Mouse (Mus musculus) embryonic facial prominence, embryonic 14.5 days (tissue): ENCODE measurements at regions not wholly inside any gene's neighbourhood (a gene's known extent, or its start where the extent isn't known, plus 50 kb on each side); places are given as distances from the start of the nearest gene placed in this dataset.

ENCODE experiments used
- ATAC-seq: fragments of 200-750 bp; cut with Nextera tagmentation; 2 replicates; pipeline ENCODE4 v1.8.0; 2017; ENCODE audit warnings: low read depth, moderate number of reproducible peaks, moderate TSS enrichment
- DNase-seq: peaks from one replicate; pipeline ENCODE4 v3.0.0-alpha.2; 2015; ENCODE audit warnings: low spot score
- H3K27ac ChIP-seq: fragments of 300-500 bp; sonication (generic); replicated peaks from 2 replicates; pipeline ENCODE4 v1.5.1; 2014; ENCODE audit warnings: low read depth, mild to moderate bottlenecking, low read length, moderate library complexity
- H3K27me3 ChIP-seq: fragments of 300-500 bp; sonication (generic); replicated peaks from 2 replicates; pipeline ENCODE4 v1.6.1; 2014; ENCODE audit warnings: low read length; ENCODE audit not compliant: control insufficient read depth, insufficient read depth
- H3K36me3 ChIP-seq: fragments of 300-500 bp; sonication (generic); 2 replicates; pipeline ENCODE4 v1.6.1; 2014; ENCODE audit warnings: low read length, mixed read lengths; ENCODE audit not compliant: control insufficient read depth, insufficient read depth
- H3K4me1 ChIP-seq: fragments of 300-500 bp; sonication (generic); 2 replicates; pipeline ENCODE4 v1.6.1; 2014; ENCODE audit warnings: antibody characterized with exemption, low read length; ENCODE audit not compliant: control insufficient read depth, insufficient read depth
- H3K4me2 ChIP-seq: fragments of 300-500 bp; sonication (generic); 2 replicates; pipeline ENCODE4 v1.6.1; 2014; ENCODE audit warnings: low read depth, mild to moderate bottlenecking, low read length, moderate library complexity, mixed read lengths
- H3K4me3 ChIP-seq: fragments of 300-500 bp; sonication (generic); 2 replicates; pipeline ENCODE4 v1.5.1; 2014; ENCODE audit warnings: low read depth, mild to moderate bottlenecking, low read length
- H3K9ac ChIP-seq: fragments of 300-500 bp; sonication (generic); 2 replicates; pipeline ENCODE4 v1.6.1; 2014; ENCODE audit warnings: low read depth, mild to moderate bottlenecking, low read length, moderate library complexity, mixed read lengths
- H3K9me3 ChIP-seq: fragments of 300-500 bp; sonication (generic); 2 replicates; pipeline ENCODE4 v1.6.1; 2016; ENCODE audit warnings: low read length; ENCODE audit not compliant: control insufficient read depth
- WGBS: fragments of 180-500 bp; shearing (Covaris S2); extraction: QIAGEN DNeasy Blood & Tissue Kit; methylation state at CpG from one replicate; pipeline ENCODE4 v1.1.7; 2014; 5-methylcytosine and 5-hydroxymethylcytosine counted together

DNA sequence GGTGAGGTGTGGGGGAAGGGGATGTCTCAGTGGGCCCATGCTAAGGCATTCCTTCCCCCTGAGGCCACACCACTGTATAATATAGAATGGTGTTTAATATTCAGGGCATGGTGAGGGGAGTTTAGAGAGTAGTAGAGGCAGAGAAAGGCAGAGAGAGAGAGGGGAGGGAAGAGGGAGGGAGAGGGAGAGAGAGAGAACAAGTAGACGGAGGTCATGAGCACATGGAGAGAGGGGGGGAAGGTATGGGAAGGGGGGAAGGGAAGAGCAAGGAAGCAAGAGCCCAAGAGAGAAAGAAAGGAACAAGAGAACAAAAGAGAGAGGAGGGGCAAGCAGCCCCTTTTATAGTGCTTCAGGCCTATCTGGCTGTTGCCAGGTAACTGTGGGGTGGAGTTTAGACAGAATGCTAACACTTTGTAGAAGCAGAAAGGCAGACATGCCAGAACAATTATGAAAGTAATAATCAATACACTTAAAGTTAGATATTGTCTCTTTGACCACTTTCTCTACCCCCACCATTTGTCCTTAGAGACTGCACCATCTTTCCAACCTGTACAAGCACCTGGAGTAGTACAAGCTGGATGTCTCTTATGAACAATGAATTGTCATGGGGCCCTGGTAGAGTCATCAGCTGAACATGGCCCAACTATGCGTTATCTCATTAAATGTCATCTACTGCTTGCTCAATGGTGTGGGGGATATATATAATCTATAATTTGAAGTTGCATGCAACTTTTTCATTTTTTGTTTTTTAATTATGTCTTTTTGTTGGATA is 422.6 kb downstream of the Nbas start:
- ATAC-seq: no peak
- H3K27me3 ChIP-seq: no peaks in the 10 kb centered on the region
- no peak overlapping the region for H3K4me2 ChIP-seq
- H3K9ac ChIP-seq: no peak overlapping the region
- no peak for DNase-seq
- no peak overlapping the region for H3K4me3 ChIP-seq
- 73% methylated on average over 2 of the region's 2 CpGs for WGBS
- no peaks in the 10 kb centered on the region for H3K4me1 ChIP-seq
- H3K27ac ChIP-seq: no peak overlapping the region
- H3K9me3 ChIP-seq: no peaks in the 10 kb centered on the region
- H3K36me3 ChIP-seq: no peaks in the 10 kb centered on the region

DNA sequence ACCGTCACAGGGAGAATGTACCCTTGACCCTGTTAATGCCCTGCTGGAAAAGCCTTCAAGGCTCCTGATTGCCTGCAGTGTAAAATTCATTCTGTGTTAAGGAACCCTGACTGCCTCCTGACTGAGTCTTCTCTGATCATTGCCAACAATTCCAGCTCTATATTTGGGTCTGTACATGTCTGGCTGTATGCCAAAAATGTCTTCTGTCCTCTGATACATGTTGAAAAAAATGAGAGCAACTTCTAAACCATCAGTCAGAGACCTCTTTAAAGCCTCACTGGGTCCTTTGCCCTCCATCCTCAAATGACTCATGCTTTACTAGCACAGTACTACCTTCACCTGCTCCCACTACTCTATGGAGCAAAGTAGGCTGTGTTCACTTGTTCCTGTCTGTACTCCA is 408.3 kb downstream of the Nbas start:
- DNase-seq (no peak), ATAC-seq (no peak)
- Histone ChIP-seq H3K9ac (no peak overlapping the region), H3K9me3 (no peaks in the 10 kb centered on the region), H3K27me3 (no peaks in the 10 kb centered on the region), H3K27ac (no peak overlapping the region), H3K4me2 (no peak overlapping the region), H3K4me1 (no peaks in the 10 kb centered on the region), H3K4me3 (no peak overlapping the region), H3K36me3 (no peaks in the 10 kb centered on the region)
- WGBS: 50% methylated on average over 1 of the region's 1 CpGs

- no peak overlapping the region for H3K4me3 ChIP-seq
- no peak overlapping the region for H3K27ac ChIP-seq
- no peaks in the 10 kb centered on the region for H3K4me1 ChIP-seq
- no peaks in the 10 kb centered on the region for H3K9me3 ChIP-seq
- ATAC-seq (no peak), DNase-seq (no peak)
- no peak overlapping the region for H3K4me2 ChIP-seq
- H3K36me3 ChIP-seq: no peaks in the 10 kb centered on the region
- no peaks in the 10 kb centered on the region for H3K27me3 ChIP-seq
- no peak overlapping the region for H3K9ac ChIP-seq
Measured at GRCm38 (mm10) chr12:13669453-13669852, 400.5 kb downstream of the Nbas start.

- ATAC-seq: no peak
- no peak overlapping the region for H3K27ac ChIP-seq
- no peak for DNase-seq
- H3K36me3 ChIP-seq: no peaks in the 10 kb centered on the region
- 63% methylated on average over 3 of the region's 3 CpGs for WGBS
- H3K9ac ChIP-seq: no peak overlapping the region
- H3K27me3 ChIP-seq: no peaks in the 10 kb centered on the region
- no peaks in the 10 kb centered on the region for H3K4me1 ChIP-seq
- no peaks in the 10 kb centered on the region for H3K9me3 ChIP-seq
- H3K4me2 ChIP-seq: no peak overlapping the region
- no peak overlapping the region for H3K4me3 ChIP-seq
Measured at GRCm38 (mm10) chr12:13668485-13669022, 399.6 kb downstream of the Nbas start.

GRCm38 (mm10) chr12:13639336-13639735 is 370.4 kb downstream of the Nbas start:
- H3K4me2 ChIP-seq: no peak overlapping the region
- no peak overlapping the region for H3K4me3 ChIP-seq
- ATAC-seq (no peak), DNase-seq (peak; percentile 62)
- H3K27ac ChIP-seq: no peak overlapping the region
- 58% methylated on average over 1 of the region's 1 CpGs for WGBS
- H3K27me3 ChIP-seq: no peaks in the 10 kb centered on the region
- no peaks in the 10 kb centered on the region for H3K4me1 ChIP-seq
- H3K9ac ChIP-seq: no peak overlapping the region
- no peaks in the 10 kb centered on the region for H3K9me3 ChIP-seq
- no peaks in the 10 kb centered on the region for H3K36me3 ChIP-seq
